Mouse (Mus musculus) urinary bladder, postnatal 14 days (tissue): ENCODE measurements around the gene Zbtb20.

Source experiments
- DNase-seq: peaks from one replicate; pipeline ENCODE4 v3.0.0; 2021; ENCODE audit warnings: low spot score

Zbtb20 gene

GRCm38 (mm10) chr16:43492863-43493262 lies 617.2 kb downstream of the Zbtb20 start:
- no peak for DNase-seq

GRCm38 (mm10) chr16:43493596-43494385 lies 618.1 kb downstream of the Zbtb20 start:
- DNase-seq, result no peak

GRCm38 (mm10) chr16:43495175-43495818 lies 619.6 kb downstream of the Zbtb20 start:
- no peak for DNase-seq

GRCm38 (mm10) chr16:43497093-43497492 lies 621.4 kb downstream of the Zbtb20 start:
- no peak for DNase-seq

- no peak for DNase-seq
These were observed 624.6 kb downstream of the Zbtb20 start for GRCm38 (mm10) chr16:43500132-43500853.

GRCm38 (mm10) chr16:43501284-43501683 lies 625.6 kb downstream of the Zbtb20 start:
- no peak for DNase-seq

GRCm38 (mm10) chr16:43502339-43503009 lies 626.8 kb downstream of the Zbtb20 start:
- DNase-seq, result no peak

GRCm38 (mm10) chr16:43503010-43503635 lies 627.4 kb downstream of the Zbtb20 start:
- DNase-seq, result no peak

GRCm38 (mm10) chr16:43503636-43504010 lies 627.9 kb downstream of the Zbtb20 start:
- no peak for DNase-seq

GRCm38 (mm10) chr16:43504151-43504550 lies 628.5 kb downstream of the Zbtb20 start:
- DNase-seq, result peak; percentile 80

- DNase-seq, result no peak
These were observed 628.9 kb downstream of the Zbtb20 start for GRCm38 (mm10) chr16:43504556-43504955.

GRCm38 (mm10) chr16:43505314-43505950 lies 629.8 kb downstream of the Zbtb20 start:
- no peak for DNase-seq

- DNase-seq, result no peak
These were observed 630.6 kb downstream of the Zbtb20 start for GRCm38 (mm10) chr16:43506189-43506751.

- DNase-seq, result no peak
These were observed 631.2 kb downstream of the Zbtb20 start for GRCm38 (mm10) chr16:43506771-43507405.

GRCm38 (mm10) chr16:43508166-43508998 lies 632.7 kb downstream of the Zbtb20 start:
- no peak for DNase-seq

GRCm38 (mm10) chr16:43510516-43510915 lies 634.8 kb downstream of the Zbtb20 start:
- DNase-seq, result no peak

GRCm38 (mm10) chr16:43511531-43511930 lies 635.9 kb downstream of the Zbtb20 start:
- DNase-seq, result no peak

GRCm38 (mm10) chr16:43513933-43514332 lies 638.3 kb downstream of the Zbtb20 start:
- no peak for DNase-seq

- no peak for DNase-seq
These were observed 639.9 kb downstream of the Zbtb20 start for GRCm38 (mm10) chr16:43515538-43515937.

GRCm38 (mm10) chr16:43520274-43520673 lies 644.6 kb downstream of the Zbtb20 start:
- DNase-seq, result no peak
